Mouse (Mus musculus) Patski (cell line): ENCODE data around the gene Adam8. TPM values are rescaled to one million over a fixed set of nuclear protein-coding genes. Genes with fewer than 3 reads are reported as not detected.
A peak's percentile ranks its signal among the peaks of the same experiment; 100 is the strongest.

Experiments used
- ATAC-seq: fragments of 100-300 bp; one replicate; pipeline ENCODE4 v1.8.0; 2021
- CTCF ChIA-PET: fragments of 350-600 bp; sonication (Branson Sonifier 250); formaldehyde crosslinking; loops from one replicate; lab custom pipeline; 2022; ENCODE audit warnings: inconsistent platforms; lab: Charles Lee
- POLR2A ChIA-PET: fragments of 350-600 bp; sonication (Branson Sonifier 250); formaldehyde crosslinking; loops from one replicate; lab custom pipeline; 2022; ENCODE audit warnings: antibody characterized with exemption, inconsistent platforms; lab: Charles Lee
- DNase-seq: peaks from one replicate; pipeline ENCODE4 v3.0.0-alpha.2; 2011; ENCODE audit warnings: low read depth, low spot score
- H3K27me3 ChIP-seq: fragments of 371-371 bp; one replicate; pipeline ENCODE4 v1.5.1; 2021
- CTCF ChIP-seq: fragments of 100-300 bp; IDR thresholded peaks from one replicate; pipeline ENCODE4 v1.5.1; 2021
- in situ Hi-C: fragments of 300-500 bp; cut with MboI; formaldehyde crosslinking; loops from 3 replicates; pipeline ENCODE4 v1.11.1; 2018; ENCODE audit warnings: low pct_unique_long_range_greater_than_20kb, mixed read lengths
- polyA plus RNA-seq: library from polyadenylated mRNA; unstranded; gene quantifications from one replicate; pipeline ENCODE4 v1.2.3, GENCODE M21; 2021

The Adam8 gene
- polyA plus RNA-seq, 1 experiment from 2014 or later = 1.4 TPM

- CTCF ChIA-PET = no interaction called here
- in situ Hi-C loops = no loop called here
These were observed 11.6 kb downstream of the Adam8 start for GRCm38 (mm10) chr7:139980778-139981177.

GRCm38 (mm10) chr7:139979011-139979719 lies 13.2 kb downstream of the Adam8 start:
- ATAC-seq (no peak), DNase-seq (no peak)
- no peak for TF ChIP-seq CTCF
- in situ Hi-C loops = no loop called here
- H3K27me3 ChIP-seq = no peaks in the 10 kb centered on the region
- ChIA-PET CTCF (interaction anchor here (0.7 to 1.7 kb wide), 3 partner anchors 10 to 15 kb away, joined by 3 to 7 read pairs (median 4); no protein-coding TSS in a partner anchor), POLR2A (no interaction called here)

More at GRCm38 (mm10) chr7:139980778-139981177, 11.6 kb downstream of the Adam8 start:
- TF ChIP-seq CTCF = no peak
- POLR2A ChIA-PET = interaction anchor here (0.6 kb wide), 1 partner anchor 28 kb away, joined by 3 read pairs; no protein-coding TSS in a partner anchor
- no peak for DNase-seq
- no peak for ATAC-seq
- H3K27me3 ChIP-seq = no peaks in the 10 kb centered on the region

GRCm38 (mm10) chr7:139978278-139978892 lies 14.0 kb downstream of the Adam8 start, which contains the start of gene 6430531B16Rik:
6430531B16Rik (minus strand) TSS chr7:139978755.
- no peak for ATAC-seq
- POLR2A ChIA-PET = no interaction called here

GRCm38 (mm10) chr7:139975471-139975870 lies 16.9 kb downstream of the Adam8 start:
- POLR2A ChIA-PET = no interaction called here
- CTCF ChIA-PET = interaction anchor here (2.1 to 8.7 kb wide), 3 partner anchors 11 to 19 kb away, joined by 6 to 113 read pairs (median 14); partner anchors contain the start of gene Adam8
- in situ Hi-C loops = no loop called here
- H3K27me3 ChIP-seq = no peaks in the 10 kb centered on the region
- TF ChIP-seq CTCF = no peak
- no peak for DNase-seq
- no peak for ATAC-seq

More at GRCm38 (mm10) chr7:139978278-139978892, 14.0 kb downstream of the Adam8 start, which contains the start of gene 6430531B16Rik:
- DNase-seq = no peak
- in situ Hi-C loops = no loop called here
- TF ChIP-seq CTCF = no peak
- CTCF ChIA-PET = interaction anchor here (3.0 kb wide), 1 partner anchor 16 kb away, joined by 14 read pairs; no protein-coding TSS in a partner anchor
- no peaks in the 10 kb centered on the region for H3K27me3 ChIP-seq

DNA sequence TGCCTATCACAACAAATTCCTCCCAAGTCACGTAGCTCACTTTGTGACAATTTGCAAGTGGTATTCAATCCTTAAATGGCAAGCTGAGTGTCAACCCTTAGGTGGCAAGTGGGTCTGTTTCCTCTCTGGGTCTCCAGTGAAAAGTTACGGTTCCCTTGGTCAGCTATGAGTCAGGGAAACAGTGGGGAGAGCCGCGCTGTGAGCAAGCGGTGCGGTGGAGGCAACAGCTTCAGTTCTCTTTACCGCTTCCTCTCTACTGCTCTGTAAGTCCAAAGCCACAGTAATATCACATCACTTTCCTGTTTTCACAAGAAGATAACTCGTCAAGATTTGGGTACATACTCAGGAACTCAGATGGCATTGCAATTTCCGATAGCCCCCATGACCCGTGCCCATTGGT lies 18.1 kb downstream of the Adam8 start:
- no peaks in the 10 kb centered on the region for H3K27me3 ChIP-seq
- ATAC-seq = no peak
- ChIA-PET CTCF (interaction anchor here (8.7 kb wide), 1 partner anchor 19 kb away, joined by 113 read pairs; the partner anchor contains the start of gene Adam8), POLR2A (no interaction called here)
- DNase-seq = no peak
- in situ Hi-C loops = no loop called here
- TF ChIP-seq CTCF = no peak

GRCm38 (mm10) chr7:139972923-139973331 lies 19.4 kb downstream of the Adam8 start:
- POLR2A ChIA-PET = no interaction called here
- in situ Hi-C loops = no loop called here
- H3K27me3 ChIP-seq = no peaks in the 10 kb centered on the region
- no peak for TF ChIP-seq CTCF
- CTCF ChIA-PET = interaction anchor here (1.0 to 8.7 kb wide), 2 partner anchors 10 to 20 kb away, joined by 5 to 113 read pairs; partner anchors contain the start of gene Adam8
- DNase-seq (no peak), ATAC-seq (peak; percentile 37)

- POLR2A ChIA-PET = no interaction called here
- CTCF ChIA-PET = interaction anchor here (1.0 to 8.7 kb wide), 3 partner anchors 14 to 383 kb away, joined by 3 to 113 read pairs (median 4); partner anchors contain the start of gene Adam8
- in situ Hi-C loops = no loop called here
- H3K27me3 ChIP-seq = no peaks in the 10 kb centered on the region
- ATAC-seq = peak; percentile 97
- no peak for TF ChIP-seq CTCF
- DNase-seq = no peak
These were observed 20.9 kb downstream of the Adam8 start for GRCm38 (mm10) chr7:139971436-139971835.

DNA sequence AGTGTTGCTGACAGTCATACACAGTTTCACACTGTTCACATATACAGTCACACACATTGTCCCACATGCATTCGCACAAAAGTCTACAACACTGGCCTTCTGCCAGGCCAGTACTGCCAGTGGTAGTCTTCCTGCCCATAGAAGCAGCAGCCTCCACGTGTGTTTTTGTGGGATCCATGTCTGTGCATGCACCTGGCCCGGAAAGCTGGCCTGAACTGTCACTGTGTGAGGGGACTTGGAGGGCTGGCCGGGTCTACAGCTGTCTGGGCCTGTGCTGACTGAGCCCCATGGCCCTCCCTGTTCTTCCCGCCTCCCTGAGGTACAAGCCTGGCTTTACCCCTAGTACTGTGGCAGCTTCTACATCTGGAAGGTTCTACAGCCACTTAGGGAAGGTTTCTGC lies 21.4 kb downstream of the Adam8 start:
- peak; percentile 24 for ATAC-seq
- CTCF ChIA-PET = interaction anchor here (1.0 to 8.7 kb wide), 8 partner anchors 14 to 383 kb away, joined by 3 to 113 read pairs (median 4); partner anchors contain the start of gene Adam8
- POLR2A ChIA-PET = no interaction called here
- no peak for DNase-seq
- in situ Hi-C loops = no loop called here
- H3K27me3 ChIP-seq = no peaks in the 10 kb centered on the region
- no peak for TF ChIP-seq CTCF

- POLR2A ChIA-PET = no interaction called here
- in situ Hi-C loops = no loop called here
- ATAC-seq = no peak
- TF ChIP-seq CTCF = no peak
- no peak for DNase-seq
- CTCF ChIA-PET = interaction anchor here (0.9 to 8.7 kb wide), 11 partner anchors 9 to 171 kb away, joined by 3 to 113 read pairs (median 4); partner anchors contain the start of gene Adam8
- no peaks in the 10 kb centered on the region for H3K27me3 ChIP-seq
These were observed 22.0 kb downstream of the Adam8 start for GRCm38 (mm10) chr7:139970216-139970919.
